Mouse (Mus musculus) layer of hippocampus, adult 11-12 months (tissue): ENCODE measurements at regions not wholly inside any gene's neighbourhood (a gene's known extent, or its start where the extent isn't known, plus 50 kb on each side); places are given as distances from the start of the nearest gene placed in this dataset.
A peak's percentile ranks its signal among the peaks of the same experiment; 100 is the strongest.
"Not testable (repeated sequence)": the region's sequence is repeated elsewhere in the genome, so short reads cannot be mapped to it uniquely, and the experiment has no call there.

Source experiments
- DNase-seq: peaks from one replicate; pipeline ENCODE4 v3.0.0; 2022; ENCODE audit warnings: low spot score

GRCm38 (mm10) chr3:109224526-109224925 is 101.6 kb downstream of the Slc25a24 start:
- peak; percentile 12 for DNase-seq

- no peak for DNase-seq
These were observed 106.2 kb upstream of the Vav3 start for GRCm38 (mm10) chr3:109234275-109234674.

- no peak for DNase-seq
These were observed 103.5 kb upstream of the Vav3 start for GRCm38 (mm10) chr3:109236918-109237317.

GRCm38 (mm10) chr3:109243491-109243890 is 97.0 kb upstream of the Vav3 start:
- no peak for DNase-seq

- no peak for DNase-seq
These were observed 91.7 kb upstream of the Vav3 start for GRCm38 (mm10) chr3:109248801-109249200.

- no peak for DNase-seq
These were observed 91.1 kb upstream of the Vav3 start for GRCm38 (mm10) chr3:109249359-109249758.

GRCm38 (mm10) chr3:109249989-109250388 is 90.5 kb upstream of the Vav3 start:
- no peak for DNase-seq

GRCm38 (mm10) chr3:109251716-109252115 is 88.7 kb upstream of the Vav3 start:
- DNase-seq, result no peak

GRCm38 (mm10) chr3:109254001-109254630 is 86.3 kb upstream of the Vav3 start:
- no peak for DNase-seq

- DNase-seq, result peak; percentile 20
These were observed 85.5 kb upstream of the Vav3 start for GRCm38 (mm10) chr3:109254957-109255356.

GRCm38 (mm10) chr3:109256723-109257122 is 83.7 kb upstream of the Vav3 start:
- no peak for DNase-seq

GRCm38 (mm10) chr3:109266947-109267346 is 73.5 kb upstream of the Vav3 start:
- DNase-seq, result not testable (repeated sequence)

- DNase-seq, result no peak
These were observed 69.7 kb upstream of the Vav3 start for GRCm38 (mm10) chr3:109270783-109271182.

- DNase-seq, result peak; percentile 70
These were observed 67.2 kb upstream of the Vav3 start for GRCm38 (mm10) chr3:109273074-109273801.

GRCm38 (mm10) chr3:109273802-109274155 is 66.7 kb upstream of the Vav3 start:
- DNase-seq, result no peak

- no peak for DNase-seq
These were observed 61.4 kb upstream of the Vav3 start for GRCm38 (mm10) chr3:109279086-109279485.

GRCm38 (mm10) chr3:109286590-109286989 is 53.9 kb upstream of the Vav3 start:
- DNase-seq, result no peak
